ENCODE assay signal across 16 mouse cellular contexts in genomic region chr13:49706032-49706690, GRCm38 (mm10). TPM values are rescaled to one million over a fixed set of nuclear protein-coding genes. Genes with fewer than 3 reads are reported as not detected.
DNase-seq lines count a peak whose midpoint lies in the region; ATAC-seq and TF ChIP-seq lines count a peak whose summit lies in the region.
"Had no signal": no experiment of that assay in that cellular context is flagged by ENCODE, and none has a peak within 500 bp of the region (broad histone marks: within the 10 kb centered on the region; RNA-seq: fewer than 3 reads in every experiment).

No protein-coding gene starts in this region.

- intact Hi-C loops in left cerebral cortex, adult 2 months (cut with DNase I) = no loop called here

- H3K4me1 ChIP-seq in forebrain, embryonic 11.5 days (replicated peaks; ENCODE audit: control insufficient read depth, insufficient read depth, low read length) = no peaks in the 10 kb centered on the region; the same call in 1 of the 2 replicates
- no peaks in the 10 kb centered on the region for H3K4me1 ChIP-seq in forebrain, embryonic 10.5 days
- H3K4me1 ChIP-seq in forebrain, embryonic 16.5 days (replicated peaks; ENCODE audit: control insufficient read depth, insufficient read depth, low read length) = peaks cover 2% of the 10 kb centered on the region; the same call in 1 of the 2 replicates

- no peak overlapping the region for H3K4me2 ChIP-seq in forebrain, embryonic 11.5 days (ENCODE audit: low read depth, low read length, severe bottlenecking)
- no peak overlapping the region for H3K4me2 ChIP-seq in forebrain, embryonic 16.5 days (ENCODE audit: low read length)
- H3K4me2 ChIP-seq: lung, embryonic 14.5 days had no signal

- no peaks in the 10 kb centered on the region for H3K27me3 ChIP-seq in forebrain, embryonic 11.5 days (ENCODE audit: control insufficient read depth, insufficient read depth, low read length)
- no peaks in the 10 kb centered on the region for H3K27me3 ChIP-seq in forebrain, embryonic 10.5 days (ENCODE audit: poor library complexity, severe bottlenecking)
- no peaks in the 10 kb centered on the region for H3K27me3 ChIP-seq in forebrain, embryonic 16.5 days (replicated peaks; ENCODE audit: control insufficient read depth, insufficient read depth, low read length)

- H3K4me3 ChIP-seq in forebrain, embryonic 11.5 days (ENCODE audit: low read depth, low read length) = no peak overlapping the region
- no peak overlapping the region for H3K4me3 ChIP-seq in forebrain, embryonic 10.5 days
- no peak overlapping the region for H3K4me3 ChIP-seq in forebrain, embryonic 16.5 days (replicated peaks; ENCODE audit: low read length)
- H3K4me3 ChIP-seq in left cerebral cortex, adult 2 months = no peak overlapping the region
- H3K4me3 ChIP-seq: heart, adult 2 months; myocyte had no signal

- peak; percentile 63 for ATAC-seq in forebrain, embryonic 11.5 days (replicated peaks; ENCODE audit: low FRiP score)
- peak; percentile 83 for ATAC-seq in forebrain, embryonic 16.5 days
- ATAC-seq in frontal cortex, adult (ENCODE audit: low TSS enrichment) = no peak
- ATAC-seq: inflammation-experienced regulatory T-cells, adult 6 months had no signal

- H3K36me3 ChIP-seq in forebrain, embryonic 11.5 days (ENCODE audit: control insufficient read depth, insufficient read depth, low read length) = peaks cover 7% of the 10 kb centered on the region; the same call in 1 of the 2 replicates
- H3K36me3 ChIP-seq in forebrain, embryonic 10.5 days (replicated peaks) = peaks cover 100% of the 10 kb centered on the region
- H3K36me3 ChIP-seq in forebrain, embryonic 16.5 days (ENCODE audit: control insufficient read depth, insufficient read depth) = peaks cover 41% of the 10 kb centered on the region

- no peak overlapping the region for H3K27ac ChIP-seq in forebrain, embryonic 11.5 days (ENCODE audit: low read depth, low read length)
- H3K27ac ChIP-seq in forebrain, embryonic 10.5 days = no peak overlapping the region
- no peak overlapping the region for H3K27ac ChIP-seq in forebrain, embryonic 16.5 days (ENCODE audit: low read length)
- no peak overlapping the region for H3K27ac ChIP-seq in left cerebral cortex, adult 2 months
- H3K27ac ChIP-seq: heart, adult 2 months had no signal

- H3K9ac ChIP-seq in forebrain, embryonic 11.5 days (ENCODE audit: low read length) = no peak overlapping the region
- no peak overlapping the region for H3K9ac ChIP-seq in forebrain, embryonic 16.5 days (replicated peaks; ENCODE audit: low read depth, low read length)
- H3K9ac ChIP-seq: lung, embryonic 14.5 days had no signal

- 79% methylated on average over 3 of the region's 3 CpGs for WGBS in forebrain, embryonic 11.5 days
- 94% methylated on average over 3 of the region's 3 CpGs for WGBS in forebrain, embryonic 10.5 days
- WGBS in forebrain, embryonic 16.5 days = 35% methylated on average over 3 of the region's 3 CpGs

- no peak for TF ChIP-seq CTCF in left cerebral cortex, adult 2 months (IDR thresholded peaks at IDR 0.05)

- no peaks in the 10 kb centered on the region for H3K9me3 ChIP-seq in forebrain, embryonic 11.5 days (ENCODE audit: control insufficient read depth, low read length)
- H3K9me3 ChIP-seq in forebrain, embryonic 10.5 days = no peaks in the 10 kb centered on the region
- H3K9me3 ChIP-seq in forebrain, embryonic 16.5 days (ENCODE audit: control insufficient read depth, low read length) = no peaks in the 10 kb centered on the region

- no peak for DNase-seq in forebrain, embryonic 11.5 days (ENCODE audit: low spot score)
- DNase-seq in forebrain, embryonic 10.5 days (ENCODE audit: extremely low spot score, low spot score) = no peak
- DNase-seq in Muller cell, postnatal 12 days (ENCODE audit: inconsistent ontology term) = peak; percentile 37
- peak; percentile 47 for DNase-seq in mesoderm, embryonic 11.5 days (ENCODE audit: low read depth, low spot score)
- no peak for DNase-seq in left cerebral cortex, adult 2 months (ENCODE audit: extremely low spot score in 1 of 2, low spot score in 2 of 2)
- no peak for DNase-seq in gastrocnemius, postnatal 25 days
- DNase-seq: adrenal gland, adult 2 months; cerebellum, adult 2 months; heart, adult 2 months; heart, postnatal 10 days; kidney, postnatal 14 days; lung, embryonic 14.5 days had no signal

RNA-seq across cellular contexts. Expression of gene Iars, which starts 24.3 kb away (rescaled TPM):
- polyA plus RNA-seq in forebrain, embryonic 11.5 days (2014; fragmentation: Nextera tagmentation; extraction: Ambion mirVana) = 124 and 129 TPM in 2 replicates
- 120 and 125 TPM in 2 replicates for polyA plus RNA-seq in forebrain, embryonic 10.5 days (2016; fragmentation: Nextera tagmentation; extraction: Ambion mirVana)
- 63.9 and 64.3 TPM in 2 replicates for polyA plus RNA-seq in forebrain, embryonic 16.5 days (2015; fragmentation: Nextera tagmentation; extraction: Ambion mirVana)
- total RNA-seq in left cerebral cortex, adult 2 months (2021) = 10 to 100 TPM; 66.9 to 71.7 TPM
- 10 to 100 TPM; 55.4 to 66.6 TPM for total RNA-seq in gastrocnemius, postnatal 25 days (2021)

RNA-seq across cellular contexts. Expression of gene Nol8, which starts 53.3 kb away (rescaled TPM):
- polyA plus RNA-seq in forebrain, embryonic 11.5 days (2014; fragmentation: Nextera tagmentation; extraction: Ambion mirVana) = 22.8 and 23.4 TPM in 2 replicates
- 23.1 and 25.9 TPM in 2 replicates for polyA plus RNA-seq in forebrain, embryonic 10.5 days (2016; fragmentation: Nextera tagmentation; extraction: Ambion mirVana)
- polyA plus RNA-seq in forebrain, embryonic 16.5 days (2015; fragmentation: Nextera tagmentation; extraction: Ambion mirVana) = 24.4 and 25.2 TPM in 2 replicates
- 10 to 100 TPM; 27.0 to 28.1 TPM for total RNA-seq in left cerebral cortex, adult 2 months (2021)
- 10 to 100 TPM in 1 of 2 experiments, 1 to 10 TPM in 1; 8.4 to 10.8 TPM for total RNA-seq in gastrocnemius, postnatal 25 days (2021)

RNA-seq across cellular contexts. Expression of gene Cenpp, which starts 53.6 kb away (rescaled TPM):
- polyA plus RNA-seq in forebrain, embryonic 11.5 days (2014; fragmentation: Nextera tagmentation; extraction: Ambion mirVana) = 42.9 and 44.5 TPM in 2 replicates
- 36.4 and 37.1 TPM in 2 replicates for polyA plus RNA-seq in forebrain, embryonic 10.5 days (2016; fragmentation: Nextera tagmentation; extraction: Ambion mirVana)
- polyA plus RNA-seq in forebrain, embryonic 16.5 days (2015; fragmentation: Nextera tagmentation; extraction: Ambion mirVana) = 10.6 and 11.8 TPM in 2 replicates
- 1 to 10 TPM in 1 of 2 experiments, under 1 TPM in 1; 0.51 to 1.5 TPM for total RNA-seq in left cerebral cortex, adult 2 months (2021)
- total RNA-seq in gastrocnemius, postnatal 25 days (2021) = under 1 TPM; 0.78 to 0.92 TPM

Comparison
In these comparisons a context has a peak if more than half of its experiments do, and no peak if none do; other contexts are left out.
1. DNase-seq: peak in Muller cell, postnatal 12 days (single experiment) and mesoderm, embryonic 11.5 days (single experiment); none in forebrain, embryonic 11.5 days (single experiment), forebrain, embryonic 10.5 days (single experiment), left cerebral cortex, adult 2 months (0 of 2) and gastrocnemius, postnatal 25 days (single experiment).